Mouse (Mus musculus) forebrain, embryonic 11.5 days (tissue): ENCODE results near the gene Cdk15. TPM values are rescaled to one million over a fixed set of nuclear protein-coding genes. Genes with fewer than 3 reads are reported as not detected.
A peak's percentile ranks its signal among the peaks of the same experiment; 100 is the strongest.

Experiments used
- ATAC-seq: fragments of 200-750 bp; cut with Nextera tagmentation; replicated peaks from 2 replicates; pipeline ENCODE4 v1.8.0; 2017; ENCODE audit warnings: moderate TSS enrichment; ENCODE audit not compliant: low FRiP score
- DNase-seq: peaks from one replicate; pipeline ENCODE4 v3.0.0-alpha.2; 2017; ENCODE audit warnings: low spot score
- H3K27ac ChIP-seq: fragments of 300-500 bp; sonication (generic); 2 replicates; pipeline ENCODE4 v1.5.1; 2014; ENCODE audit warnings: low read depth, low read length
- H3K27me3 ChIP-seq: fragments of 300-500 bp; sonication (generic); 2 replicates; pipeline ENCODE4 v1.6.1; 2014; ENCODE audit warnings: mild to moderate bottlenecking, low read length, mixed read lengths; ENCODE audit not compliant: control insufficient read depth, insufficient read depth
- H3K36me3 ChIP-seq: fragments of 300-500 bp; sonication (generic); 2 replicates; pipeline ENCODE4 v1.6.1; 2014; ENCODE audit warnings: mild to moderate bottlenecking, low read length, moderate library complexity, mixed read lengths; ENCODE audit not compliant: control insufficient read depth, insufficient read depth
- H3K4me1 ChIP-seq: fragments of 300-500 bp; sonication (generic); replicated peaks from 2 replicates; pipeline ENCODE4 v1.6.1; 2014; ENCODE audit warnings: low read length, mixed read lengths; ENCODE audit not compliant: control insufficient read depth, insufficient read depth
- H3K4me2 ChIP-seq: fragments of 300-500 bp; sonication (generic); 2 replicates; pipeline ENCODE4 v1.6.1; 2014; ENCODE audit warnings: low read depth, mild to moderate bottlenecking, low read length, moderate library complexity, mixed read lengths; ENCODE audit not compliant: severe bottlenecking
- H3K4me3 ChIP-seq: fragments of 300-500 bp; sonication (generic); 2 replicates; pipeline ENCODE4 v1.5.1; 2014; ENCODE audit warnings: low read depth, low read length
- H3K9ac ChIP-seq: fragments of 300-500 bp; sonication (generic); 2 replicates; pipeline ENCODE4 v1.6.1; 2014; ENCODE audit warnings: low read length
- H3K9me3 ChIP-seq: fragments of 300-500 bp; sonication (generic); 2 replicates; pipeline ENCODE4 v1.6.1; 2016; ENCODE audit warnings: low read length, mixed read lengths; ENCODE audit not compliant: control insufficient read depth
- WGBS: fragments of 180-500 bp; shearing (Covaris S2); extraction: QIAGEN DNeasy Blood & Tissue Kit; methylation state at CpG from one replicate; pipeline ENCODE4 v1.1.7; 2014; 5-methylcytosine and 5-hydroxymethylcytosine counted together
- polyA plus RNA-seq: library from polyadenylated mRNA; unstranded; fragments of >200 nt; fragmentation: Nextera tagmentation; extraction: Ambion mirVana; gene quantifications from 2 replicates; pipeline ENCODE4 v1.2.1, GENCODE M21; 2014

Cdk15 gene
- polyA plus RNA-seq, 1 experiment from 2014 or later, result 0.60 TPM

GRCm38 (mm10) chr1:59321880-59322836 lies 65.5 kb downstream of the Cdk15 start:
- no peak overlapping the region for H3K4me3 ChIP-seq
- 56% methylated on average over 9 of the region's 9 CpGs for WGBS
- no peak overlapping the region for H3K27ac ChIP-seq
- DNase-seq, result no peak
- H3K4me1 ChIP-seq, result peaks cover 2% of the 10 kb centered on the region; the same call in 1 of the 2 replicates
- ATAC-seq, result no peak
- no peaks in the 10 kb centered on the region for H3K9me3 ChIP-seq
- H3K36me3 ChIP-seq, result no peaks in the 10 kb centered on the region
- H3K9ac ChIP-seq, result no peak overlapping the region
- H3K27me3 ChIP-seq, result no peaks in the 10 kb centered on the region
- no peak overlapping the region for H3K4me2 ChIP-seq

GRCm38 (mm10) chr1:59326854-59327395 lies 70.2 kb downstream of the Cdk15 start:
- no peak for DNase-seq

GRCm38 (mm10) chr1:59332737-59333385 lies 76.2 kb downstream of the Cdk15 start:
- Histone ChIP-seq H3K4me1 (peaks cover 18% of the 10 kb centered on the region), H3K4me3 (no peak overlapping the region), H3K9me3 (no peaks in the 10 kb centered on the region), H3K27ac (peak overlapping the region; percentile 8; the same call in 1 of the 2 replicates), H3K9ac (no peak overlapping the region), H3K36me3 (no peaks in the 10 kb centered on the region), H3K27me3 (no peaks in the 10 kb centered on the region; the same call in 1 of the 2 replicates), H3K4me2 (no peak overlapping the region)
- DNase-seq, result no peak
- ATAC-seq, result peak; percentile 39; the same call in 1 of the 2 replicates
- WGBS, result 24% methylated on average over 13 of the region's 13 CpGs

More at GRCm38 (mm10) chr1:59326854-59327395, 70.2 kb downstream of the Cdk15 start:
- no peak for ATAC-seq
- Histone ChIP-seq H3K4me3 (no peak overlapping the region), H3K4me1 (peaks cover 6% of the 10 kb centered on the region; the same call in 1 of the 2 replicates), H3K9me3 (no peaks in the 10 kb centered on the region), H3K36me3 (no peaks in the 10 kb centered on the region), H3K4me2 (0 out of 2 replicates have a peak overlapping the region, but pooled peaks have one; percentile 13), H3K27me3 (no peaks in the 10 kb centered on the region; the same call in 1 of the 2 replicates), H3K27ac (no peak overlapping the region), H3K9ac (no peak overlapping the region)
- 9% methylated on average over 10 of the region's 10 CpGs for WGBS

- peaks cover 18% of the 10 kb centered on the region for H3K4me1 ChIP-seq
- H3K9ac ChIP-seq, result 0 out of 2 replicates have a peak overlapping the region, but pooled peaks have one; percentile 6
- H3K4me3 ChIP-seq, result no peak overlapping the region
- no peaks in the 10 kb centered on the region for H3K9me3 ChIP-seq
- DNase-seq (no peak), ATAC-seq (peak; percentile 44; the same call in 1 of the 2 replicates)
- WGBS, result 39% methylated on average over 5 of the region's 5 CpGs
- H3K4me2 ChIP-seq, result no peak overlapping the region
- no peak overlapping the region for H3K27ac ChIP-seq
- no peaks in the 10 kb centered on the region for H3K36me3 ChIP-seq
- H3K27me3 ChIP-seq, result no peaks in the 10 kb centered on the region; the same call in 1 of the 2 replicates
Measured at GRCm38 (mm10) chr1:59333386-59333759, 76.7 kb downstream of the Cdk15 start.

GRCm38 (mm10) chr1:59333860-59334561 lies 77.3 kb downstream of the Cdk15 start:
- Histone ChIP-seq H3K4me1 (peaks cover 18% of the 10 kb centered on the region), H3K9me3 (no peaks in the 10 kb centered on the region), H3K27ac (no peak overlapping the region), H3K9ac (no peak overlapping the region), H3K36me3 (no peaks in the 10 kb centered on the region), H3K4me2 (no peak overlapping the region), H3K27me3 (no peaks in the 10 kb centered on the region; the same call in 1 of the 2 replicates), H3K4me3 (no peak overlapping the region)
- DNase-seq (no peak), ATAC-seq (no peak)
- WGBS, result 50% methylated on average over 10 of the region's 10 CpGs

- WGBS, result 49% methylated on average over 4 of the region's 4 CpGs
- Histone ChIP-seq H3K4me2 (no peak overlapping the region), H3K9ac (no peak overlapping the region), H3K27ac (no peak overlapping the region), H3K9me3 (no peaks in the 10 kb centered on the region), H3K27me3 (no peaks in the 10 kb centered on the region), H3K36me3 (no peaks in the 10 kb centered on the region), H3K4me3 (no peak overlapping the region), H3K4me1 (peaks cover 18% of the 10 kb centered on the region)
- ATAC-seq (no peak), DNase-seq (no peak)
Measured at GRCm38 (mm10) chr1:59334562-59334890, 77.8 kb downstream of the Cdk15 start.

GRCm38 (mm10) chr1:59336256-59336655 lies 79.5 kb downstream of the Cdk15 start:
- Histone ChIP-seq H3K27me3 (no peaks in the 10 kb centered on the region), H3K4me3 (no peak overlapping the region), H3K36me3 (no peaks in the 10 kb centered on the region), H3K9me3 (no peaks in the 10 kb centered on the region), H3K4me1 (peaks cover 23% of the 10 kb centered on the region), H3K9ac (no peak overlapping the region), H3K27ac (no peak overlapping the region), H3K4me2 (no peak overlapping the region)
- WGBS, result 87% methylated on average over 1 of the region's 1 CpGs
- ATAC-seq (no peak), DNase-seq (no peak)
